Mouse (Mus musculus): Measurements from ENCODE around the gene Olfr5.
A peak's percentile ranks its signal among the peaks of the same experiment; 100 is the strongest.

- TF ChIP-seq CTCF (conservative IDR thresholded peaks at IDR 0.05; ENCODE audit: low read length) (peak; percentile 97), NANOG (IDR thresholded peaks at IDR 0.05; ENCODE audit: borderline replicate concordance, low read length) (no peak), POU5F1 (IDR thresholded peaks at IDR 0.05; ENCODE audit: borderline replicate concordance, low read length) (no peak)
Observed at GRCm38 (mm10) chr7:6525001-6525400, 38.3 kb upstream of the Olfr5 start.
